Mouse (Mus musculus): Measurements from ENCODE around the gene Fam161b.
A peak's percentile ranks its signal among the peaks of the same experiment; 100 is the strongest.

Gene Fam161b

DNA sequence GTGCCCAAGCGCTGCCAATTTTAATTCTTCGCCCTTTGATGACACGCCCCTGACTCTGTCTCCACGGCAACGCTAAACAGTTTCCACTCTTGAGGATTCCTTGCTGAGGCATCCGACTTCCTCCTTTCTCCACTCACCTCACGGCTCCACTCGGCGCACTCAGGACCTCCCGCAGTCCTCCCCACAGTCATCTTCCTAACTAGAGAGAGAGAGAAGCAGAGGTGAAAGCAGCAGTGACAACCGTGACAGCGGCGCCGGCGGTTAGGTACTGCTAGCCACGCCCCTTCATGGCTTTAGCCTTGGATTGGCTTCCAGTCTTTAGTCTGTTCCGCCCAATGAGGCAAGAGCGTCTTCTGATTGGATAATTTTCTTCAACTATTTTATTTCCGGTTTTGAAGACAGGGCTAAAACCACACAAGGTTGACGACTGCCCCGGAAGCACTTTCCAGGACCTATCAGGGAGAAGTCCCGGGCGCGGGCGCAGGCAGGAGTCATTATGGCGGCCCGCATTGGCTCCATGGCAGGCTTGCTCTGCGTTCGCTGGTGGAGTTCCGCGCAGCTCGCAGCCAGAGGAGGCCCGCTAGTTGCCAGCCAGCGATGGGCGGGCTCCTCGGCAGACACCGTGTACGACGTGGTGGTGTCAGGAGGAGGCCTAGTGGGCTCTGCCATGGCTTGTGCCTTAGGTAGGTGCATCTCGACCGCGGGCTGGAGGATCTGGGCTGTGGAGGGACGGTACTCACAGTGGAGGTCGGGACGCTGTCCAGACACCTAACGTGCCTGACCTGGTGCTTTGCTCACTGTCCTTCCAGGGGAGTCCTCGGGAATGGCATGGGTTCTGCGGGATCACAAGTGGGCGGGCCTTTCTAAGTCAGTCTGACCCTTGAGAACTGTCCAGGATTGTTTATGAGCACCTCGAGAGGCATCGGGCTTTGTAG lies at the start of gene Fam161b, which contains the start of gene Coq6:
Gene Fam161b, minus strand, starts transcription at position 279 of the 935 bp plus-strand sequence.
Gene Coq6, plus strand, starts transcription at position 103 of the 935 bp plus-strand sequence.
- DNase-seq, result peak; percentile 92

GRCm38 (mm10) chr12:84408819-84409507 lies 47.3 kb upstream of the Fam161b start, which contains the start of the genes Entpd5 and Bbof1:
TSS of gene Entpd5 (minus strand) at chr12:84409029.
TSS of gene Bbof1 (plus strand) at chr12:84409071.
- DNase-seq, result peak; percentile 93

DNA sequence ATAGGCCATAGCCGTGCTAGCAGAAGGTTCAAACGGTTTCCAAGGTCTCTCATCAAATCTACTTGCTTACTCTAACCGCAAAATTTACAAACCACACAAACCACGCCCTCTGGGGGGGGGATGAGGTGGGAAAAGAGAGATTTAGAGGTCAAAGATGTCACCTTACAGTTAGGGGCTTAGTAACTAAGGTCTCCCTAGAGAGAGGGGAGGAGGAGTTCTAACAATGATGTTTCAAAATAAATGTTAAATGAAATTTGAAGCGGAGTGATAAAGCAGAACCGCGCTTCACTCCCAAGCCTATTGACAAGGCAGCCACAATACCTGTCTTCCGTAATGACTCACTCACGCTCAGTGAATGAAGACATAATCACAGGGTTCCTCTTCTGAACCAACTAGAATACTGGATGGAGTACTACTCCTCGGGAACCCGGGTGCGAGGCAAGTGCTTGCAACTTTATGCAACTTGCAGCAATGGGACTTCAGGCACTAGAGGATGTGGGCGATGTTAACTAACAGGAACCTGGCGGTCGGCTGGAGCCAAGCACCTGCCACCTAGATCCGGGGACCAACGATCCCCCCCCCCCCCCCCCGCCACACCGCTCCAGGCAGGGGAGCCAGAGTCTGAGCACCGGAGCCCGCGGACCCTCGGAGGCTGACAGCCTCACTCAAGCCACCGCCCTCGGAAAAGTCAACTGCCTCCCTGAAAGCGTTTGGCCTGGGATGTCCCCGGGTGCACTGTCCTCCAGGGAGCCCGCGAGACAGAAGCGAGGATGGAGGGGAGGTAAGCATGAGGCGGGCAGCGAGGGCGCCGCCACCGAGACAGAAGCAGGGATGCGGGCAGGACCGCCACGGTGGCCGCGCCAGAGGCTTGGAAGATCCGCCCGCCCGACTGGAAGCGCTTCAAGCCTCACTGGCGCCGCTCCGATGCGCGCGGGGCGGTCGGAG lies 46.5 kb upstream of the Fam161b start:
- peak; percentile 41 for DNase-seq

- no peak for DNase-seq
Observed at GRCm38 (mm10) chr12:84407259-84407658, 45.6 kb upstream of the Fam161b start.

DNA sequence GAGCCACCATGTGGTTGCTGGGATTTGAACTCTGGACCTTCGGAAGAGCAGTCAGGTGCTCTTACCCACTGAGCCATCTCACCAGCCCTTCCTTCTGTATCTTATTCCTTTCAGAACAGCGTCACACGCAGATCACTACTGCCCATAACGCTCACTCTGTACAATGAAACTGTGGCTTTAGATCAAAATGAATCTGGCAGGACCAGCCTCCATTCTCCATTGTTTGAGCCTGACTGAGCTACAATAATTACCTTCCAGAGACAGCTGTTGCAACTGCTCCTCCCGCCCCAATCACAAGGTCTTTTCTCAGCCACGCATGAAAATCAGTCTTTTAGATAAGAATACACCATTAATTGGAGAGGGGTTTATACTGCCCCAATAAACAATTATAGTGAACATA lies 42.9 kb upstream of the Fam161b start:
- DNase-seq, result no peak

DNA sequence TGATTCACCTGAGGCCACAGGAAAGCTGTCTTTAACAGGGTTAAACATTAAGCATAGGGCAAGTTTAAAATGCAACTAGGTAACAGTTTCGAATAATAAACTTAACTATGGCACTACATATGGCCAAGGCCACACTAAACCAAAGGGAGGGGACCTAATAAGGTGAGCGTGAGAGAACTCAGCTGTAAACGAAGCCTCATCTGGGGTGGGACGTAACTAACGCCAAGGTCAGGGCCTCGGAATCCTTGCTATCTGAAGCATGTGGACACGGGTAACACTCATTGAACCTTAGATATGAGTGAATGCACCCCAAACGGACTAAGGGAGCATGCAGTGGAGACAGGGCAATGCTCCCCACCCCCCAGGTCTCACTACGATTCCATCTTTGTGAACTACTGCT lies 41.3 kb upstream of the Fam161b start:
- DNase-seq, result no peak

- no peak for DNase-seq
Observed at GRCm38 (mm10) chr12:84400653-84401052, 39.0 kb upstream of the Fam161b start.

DNA sequence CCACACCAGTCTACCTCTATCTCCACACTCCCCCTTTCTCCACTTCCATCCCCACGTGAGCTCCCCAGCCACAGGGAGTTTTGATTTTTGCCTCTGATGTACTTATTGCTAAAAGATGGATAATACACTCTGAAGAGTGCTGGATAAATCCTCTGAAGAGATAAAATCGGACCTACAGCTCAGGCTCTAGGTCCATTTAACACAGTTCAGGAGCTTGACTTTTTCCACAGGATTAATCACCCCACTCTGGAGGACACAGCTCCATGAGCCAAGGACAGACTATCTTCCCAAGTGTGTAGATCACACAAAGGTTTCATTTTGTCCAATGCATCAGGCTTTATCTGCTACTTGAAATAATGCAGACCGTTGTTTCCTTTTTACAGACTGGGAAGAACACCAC lies 38.4 kb upstream of the Fam161b start:
- no peak for DNase-seq

- DNase-seq, result no peak
Observed at GRCm38 (mm10) chr12:84399663-84400062, 38.0 kb upstream of the Fam161b start.

- no peak for DNase-seq
Observed at GRCm38 (mm10) chr12:84399135-84399534, 37.5 kb upstream of the Fam161b start.

DNA sequence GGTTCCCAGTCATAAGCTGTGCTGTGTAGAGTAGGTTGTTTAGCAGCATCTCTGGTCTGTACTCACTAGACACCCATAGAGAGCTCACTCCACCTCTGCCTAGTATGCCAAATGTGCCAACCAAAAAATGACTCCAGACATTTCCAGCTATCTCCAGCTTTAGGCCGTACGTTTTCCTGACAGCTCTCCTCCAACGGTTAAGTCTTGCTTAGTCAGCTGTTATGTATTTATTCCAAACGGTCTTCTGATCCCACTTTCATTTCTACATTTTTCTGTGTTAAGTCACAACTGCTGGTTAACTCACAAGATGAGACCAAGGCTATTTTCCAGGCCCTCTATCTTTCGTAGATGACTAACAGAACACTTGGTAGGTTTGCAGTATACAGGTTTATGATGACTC lies 37.0 kb upstream of the Fam161b start:
- no peak for DNase-seq

DNA sequence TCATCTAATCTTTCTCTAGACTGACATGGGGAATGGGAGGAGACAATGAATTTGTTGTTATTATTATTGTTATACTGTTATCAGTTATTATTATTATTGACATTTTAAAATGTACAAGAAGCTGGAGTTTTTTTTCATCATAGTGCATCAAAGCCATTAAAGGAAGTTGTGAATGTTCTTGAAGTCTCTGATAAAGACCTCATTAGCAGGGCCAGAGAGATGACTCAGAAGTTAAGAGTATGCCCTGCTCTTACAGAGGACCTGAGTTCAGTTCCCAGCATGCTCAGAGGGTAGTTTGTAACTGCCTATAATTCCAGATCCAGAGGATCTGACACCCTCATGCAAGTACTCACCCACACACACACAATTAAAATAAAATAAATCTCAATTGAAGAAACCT lies 36.1 kb upstream of the Fam161b start:
- DNase-seq, result no peak

- no peak for DNase-seq
Observed at GRCm38 (mm10) chr12:84396947-84397679, 35.5 kb upstream of the Fam161b start.

GRCm38 (mm10) chr12:84393847-84394246 lies 32.2 kb upstream of the Fam161b start:
- no peak for DNase-seq

GRCm38 (mm10) chr12:84392681-84393080 lies 31.0 kb upstream of the Fam161b start:
- DNase-seq, result no peak

GRCm38 (mm10) chr12:84390336-84390735 lies 28.7 kb upstream of the Fam161b start:
- no peak for DNase-seq

GRCm38 (mm10) chr12:84388774-84389400 lies 27.3 kb upstream of the Fam161b start:
- no peak for DNase-seq

DNA sequence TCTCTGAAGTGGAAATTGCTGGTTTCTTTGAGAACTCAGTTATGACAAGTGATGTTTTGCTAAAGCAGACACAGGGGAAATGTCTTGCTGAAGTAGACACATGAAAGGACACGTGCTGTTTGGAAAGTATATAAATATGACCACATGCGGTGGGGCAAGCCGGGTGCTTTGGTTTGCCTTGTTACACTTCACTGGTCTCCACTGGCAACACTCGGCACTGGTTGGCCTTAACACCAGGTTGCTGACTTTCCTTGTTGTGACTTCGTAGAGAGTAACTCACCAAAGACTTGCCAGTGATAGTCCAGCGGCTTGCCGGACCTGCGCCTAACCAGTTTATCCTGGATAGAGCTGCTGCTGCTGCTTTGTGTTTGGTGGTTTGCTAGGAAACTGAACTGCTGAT lies 26.5 kb upstream of the Fam161b start:
- no peak for DNase-seq

DNA sequence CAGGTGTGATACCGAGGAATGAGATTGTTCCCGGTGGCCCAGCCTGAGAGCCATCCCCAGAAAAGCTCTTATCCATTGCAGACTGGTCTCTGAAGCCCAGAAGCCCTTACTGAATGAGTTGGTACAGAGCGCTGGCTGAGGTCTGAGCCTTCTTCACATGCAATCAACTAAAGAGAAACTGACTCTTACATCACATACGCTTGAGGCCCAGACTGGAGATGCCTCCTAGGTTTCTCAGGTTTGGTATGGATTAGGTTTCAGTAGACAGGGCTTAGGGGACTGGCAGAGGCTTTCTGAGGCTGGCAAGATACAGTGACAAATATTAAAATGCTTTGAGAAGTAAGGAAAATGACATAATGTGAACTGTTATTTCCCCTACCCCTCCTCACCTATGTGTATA lies 23.8 kb upstream of the Fam161b start:
- DNase-seq, result no peak

GRCm38 (mm10) chr12:84384644-84385081 lies 23.0 kb upstream of the Fam161b start:
- DNase-seq, result no peak

- DNase-seq, result no peak
Observed at GRCm38 (mm10) chr12:84382369-84382768, 20.7 kb upstream of the Fam161b start.

Data from cerebellum, adult 8-10 months (tissue).